Mouse (Mus musculus) left cerebral cortex, adult 9 months (tissue): ENCODE data around the gene Rpl5.
A peak's percentile ranks its signal among the peaks of the same experiment; 100 is the strongest.
"Not testable (repeated sequence)": the region's sequence is repeated elsewhere in the genome, so short reads cannot be mapped to it uniquely, and the experiment has no call there.

Source experiments
- DNase-seq, 2 experiments: peaks; one replicate each; pipeline ENCODE4 v3.0.0; 2022; ENCODE audit warnings: low spot score in 2 of 2

Rpl5 gene

GRCm38 (mm10) chr5:107900206-107901013 is at the start of gene Rpl5:
Gene Rpl5 (plus strand): TSS chr5:107900502.
- peak; percentile 88 to 97 for DNase-seq

- no peak for DNase-seq
Observed at GRCm38 (mm10) chr5:107853807-107854206, 46.5 kb upstream of the Rpl5 start.

GRCm38 (mm10) chr5:107854556-107854955 is 45.7 kb upstream of the Rpl5 start:
- DNase-seq, result no peak

GRCm38 (mm10) chr5:107855546-107855945 is 44.8 kb upstream of the Rpl5 start:
- no peak for DNase-seq

- no peak for DNase-seq
Observed at GRCm38 (mm10) chr5:107858963-107859362, 41.3 kb upstream of the Rpl5 start.

- no peak for DNase-seq
Observed at GRCm38 (mm10) chr5:107863971-107864370, 36.3 kb upstream of the Rpl5 start.

- no peak for DNase-seq
Observed at GRCm38 (mm10) chr5:107866127-107867126, 33.9 kb upstream of the Rpl5 start.

GRCm38 (mm10) chr5:107867970-107868904 is 32.1 kb upstream of the Rpl5 start:
- no peak for DNase-seq

- peak; percentile 59 to 86 for DNase-seq
Observed at GRCm38 (mm10) chr5:107868905-107869424, 31.3 kb upstream of the Rpl5 start.

GRCm38 (mm10) chr5:107869701-107870100 is 30.6 kb upstream of the Rpl5 start:
- DNase-seq, result no peak

GRCm38 (mm10) chr5:107873330-107873729 is 27.0 kb upstream of the Rpl5 start:
- DNase-seq, result no peak

GRCm38 (mm10) chr5:107873886-107874302 is 26.4 kb upstream of the Rpl5 start:
- no peak for DNase-seq

- no peak for DNase-seq
Observed at GRCm38 (mm10) chr5:107874561-107875260, 25.6 kb upstream of the Rpl5 start, which contains the start of gene Evi5. Gene Evi5 (minus strand): TSS chr5:107875107.

GRCm38 (mm10) chr5:107875261-107875611 is 25.1 kb upstream of the Rpl5 start:
- DNase-seq, result no peak

- DNase-seq, result no peak
Observed at GRCm38 (mm10) chr5:107877053-107877452, 23.2 kb upstream of the Rpl5 start.

- no peak for DNase-seq
Observed at GRCm38 (mm10) chr5:107880710-107881109, 19.6 kb upstream of the Rpl5 start.

GRCm38 (mm10) chr5:107889994-107890888 is 10.1 kb upstream of the Rpl5 start:
- no peak for DNase-seq

- DNase-seq, result not testable (repeated sequence)
Observed at GRCm38 (mm10) chr5:107891515-107891914, 8.8 kb upstream of the Rpl5 start.

- no peak for DNase-seq
Observed at GRCm38 (mm10) chr5:107894676-107895075, 5.6 kb upstream of the Rpl5 start.
